Mouse (Mus musculus) thymus, postnatal 4 days (tissue): ENCODE results near the gene Plaa.

Source experiments
- DNase-seq: peaks from one replicate; pipeline ENCODE4 v3.0.0; 2021

The Plaa gene

DNA sequence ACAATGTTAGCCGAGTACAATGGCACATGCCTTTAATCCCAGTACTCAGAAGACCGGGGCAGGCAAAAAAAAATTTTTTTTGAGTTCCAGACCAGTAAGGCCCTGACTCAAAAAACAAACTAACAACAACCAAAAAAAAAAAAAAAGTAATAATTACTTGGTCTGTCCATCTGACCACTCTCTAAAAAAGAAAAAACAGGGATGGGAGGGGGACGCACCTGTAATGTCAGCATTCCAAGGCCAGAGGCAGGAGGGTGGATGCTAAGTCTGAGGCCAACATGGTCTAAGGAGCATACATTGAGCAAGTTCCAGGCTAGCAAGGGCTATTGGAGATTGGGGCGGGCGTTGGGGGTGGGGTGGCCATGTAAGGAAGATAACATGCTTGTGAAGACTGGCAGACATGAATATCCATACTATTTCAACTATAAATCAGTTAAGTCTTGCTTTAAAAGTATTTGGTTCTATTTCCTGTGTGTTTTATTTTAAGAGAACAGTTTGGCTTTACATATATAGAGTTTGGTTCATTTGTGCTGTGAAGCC lies 48.0 kb downstream of the Plaa start:
- no peak for DNase-seq

DNA sequence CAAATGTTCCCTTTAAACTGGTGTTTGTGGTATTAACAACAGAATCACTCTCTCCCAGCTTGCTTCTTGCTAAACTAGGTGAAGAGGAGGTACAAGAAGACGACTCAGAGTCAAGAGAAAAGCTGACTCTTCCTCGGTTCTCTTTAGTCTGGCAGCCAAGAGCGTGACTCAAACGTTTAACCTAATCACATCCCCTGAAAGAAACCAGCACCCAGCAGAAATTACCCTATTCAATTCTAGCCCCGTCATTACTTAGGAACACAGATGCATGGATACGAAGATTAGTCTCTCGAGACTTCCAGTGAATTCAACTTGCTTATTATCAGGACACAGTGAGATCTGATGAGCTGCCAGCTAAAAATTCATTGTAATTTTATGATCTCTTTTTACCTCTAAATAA lies 58.7 kb downstream of the Plaa start:
- DNase-seq = no peak

DNA sequence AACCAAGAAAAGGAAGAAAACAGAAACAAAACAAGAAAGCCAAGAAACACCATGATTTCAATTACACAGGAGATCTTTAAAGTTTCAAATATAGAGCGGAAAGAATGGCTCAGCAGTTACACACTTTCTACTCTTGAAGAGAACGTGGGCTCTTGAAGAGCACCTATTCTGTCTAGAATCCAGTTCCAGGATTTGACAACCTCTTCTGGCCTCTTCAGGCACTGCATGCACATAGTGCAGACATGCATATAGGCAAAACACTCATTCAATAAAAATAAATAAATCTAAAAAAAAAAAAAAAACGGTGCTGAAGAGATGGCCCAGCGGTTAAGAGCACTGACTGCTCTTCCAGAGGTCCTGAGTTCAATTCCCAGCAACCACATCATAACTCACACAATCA lies 60.0 kb downstream of the Plaa start:
- peak; percentile 27 for DNase-seq

DNA sequence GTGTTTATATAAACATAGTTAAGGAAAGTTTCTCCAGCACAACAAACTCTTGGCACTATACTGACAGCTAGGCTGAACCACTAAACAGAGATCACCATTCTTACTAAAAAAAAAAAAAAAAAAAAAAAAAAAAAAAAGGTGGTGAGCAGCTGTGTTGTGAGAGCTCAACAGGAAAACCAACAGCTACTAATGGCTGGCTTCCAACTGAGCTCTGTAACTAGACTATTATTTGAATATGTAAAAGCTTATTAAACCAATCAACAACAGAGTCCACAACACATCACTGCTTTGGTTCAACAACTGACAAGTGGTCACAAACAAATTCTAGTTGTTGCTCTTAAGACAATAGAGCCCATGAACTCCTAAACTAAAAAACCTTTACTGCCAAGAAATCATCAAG lies 69.8 kb downstream of the Plaa start:
- DNase-seq = no peak

DNA sequence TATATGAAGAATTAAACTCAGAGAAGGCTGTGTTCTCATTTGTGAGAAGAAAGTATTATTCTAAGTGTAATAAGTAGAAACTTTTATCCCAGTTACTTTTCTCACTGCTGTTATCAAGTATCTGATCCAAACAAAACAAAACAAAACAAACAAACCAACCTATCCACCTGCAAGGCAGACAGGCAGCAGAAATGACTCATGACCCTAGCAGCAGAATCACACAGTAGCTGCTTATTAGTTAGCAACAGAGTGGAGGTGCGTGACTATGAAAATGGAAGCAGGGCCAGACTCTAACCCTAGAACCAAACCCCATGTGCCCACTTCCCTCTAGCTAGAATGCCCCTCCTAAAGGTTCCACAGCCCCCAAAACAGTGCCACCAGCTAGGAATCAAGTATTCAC lies 73.6 kb downstream of the Plaa start:
- no peak for DNase-seq

DNA sequence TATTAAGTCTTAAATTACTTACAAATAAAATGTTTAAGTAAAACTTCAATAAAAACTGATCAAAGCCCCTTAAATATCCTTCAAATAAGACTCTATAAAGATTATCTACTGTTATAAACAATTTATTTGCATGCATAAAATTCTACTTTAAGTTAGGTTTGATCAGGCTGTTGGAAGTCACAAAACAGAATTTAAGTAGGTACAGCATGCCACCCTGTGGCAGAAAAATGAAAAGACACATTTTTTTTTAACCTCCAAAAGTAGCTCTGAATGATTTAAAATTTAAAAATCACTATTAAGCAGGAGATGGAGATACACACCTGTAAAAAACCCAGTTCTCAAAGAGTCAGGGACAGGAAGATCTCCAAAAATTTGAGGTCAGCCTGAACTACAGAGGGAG lies 79.7 kb downstream of the Plaa start:
- no peak for DNase-seq

DNA sequence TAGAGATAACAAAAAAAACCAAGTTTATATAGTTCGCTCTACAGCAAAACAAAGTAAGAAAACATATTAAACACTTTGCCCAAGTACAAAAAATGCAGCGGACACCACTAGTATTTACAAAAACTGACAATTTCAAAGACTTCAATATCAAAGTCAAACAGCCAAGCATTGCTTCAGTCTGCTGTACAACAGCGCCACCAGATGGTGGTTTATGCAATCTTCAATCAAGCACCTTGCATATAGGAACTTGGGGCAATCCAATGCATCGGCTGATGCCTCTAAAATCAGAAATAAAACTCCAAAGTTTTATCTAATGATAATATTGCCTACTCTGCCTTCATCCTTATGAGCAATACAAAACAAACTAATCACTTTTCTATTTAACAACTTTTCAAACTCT lies 85.4 kb downstream of the Plaa start:
- DNase-seq = peak; percentile 69
